Mouse (Mus musculus) NIH3T3 (cell line): ENCODE data around the gene Kdsr.

Experiments
- DNase-seq: peaks from one replicate; pipeline ENCODE4 v3.0.0-alpha.2; 2012; ENCODE audit warnings: low read depth

The Kdsr gene

DNA sequence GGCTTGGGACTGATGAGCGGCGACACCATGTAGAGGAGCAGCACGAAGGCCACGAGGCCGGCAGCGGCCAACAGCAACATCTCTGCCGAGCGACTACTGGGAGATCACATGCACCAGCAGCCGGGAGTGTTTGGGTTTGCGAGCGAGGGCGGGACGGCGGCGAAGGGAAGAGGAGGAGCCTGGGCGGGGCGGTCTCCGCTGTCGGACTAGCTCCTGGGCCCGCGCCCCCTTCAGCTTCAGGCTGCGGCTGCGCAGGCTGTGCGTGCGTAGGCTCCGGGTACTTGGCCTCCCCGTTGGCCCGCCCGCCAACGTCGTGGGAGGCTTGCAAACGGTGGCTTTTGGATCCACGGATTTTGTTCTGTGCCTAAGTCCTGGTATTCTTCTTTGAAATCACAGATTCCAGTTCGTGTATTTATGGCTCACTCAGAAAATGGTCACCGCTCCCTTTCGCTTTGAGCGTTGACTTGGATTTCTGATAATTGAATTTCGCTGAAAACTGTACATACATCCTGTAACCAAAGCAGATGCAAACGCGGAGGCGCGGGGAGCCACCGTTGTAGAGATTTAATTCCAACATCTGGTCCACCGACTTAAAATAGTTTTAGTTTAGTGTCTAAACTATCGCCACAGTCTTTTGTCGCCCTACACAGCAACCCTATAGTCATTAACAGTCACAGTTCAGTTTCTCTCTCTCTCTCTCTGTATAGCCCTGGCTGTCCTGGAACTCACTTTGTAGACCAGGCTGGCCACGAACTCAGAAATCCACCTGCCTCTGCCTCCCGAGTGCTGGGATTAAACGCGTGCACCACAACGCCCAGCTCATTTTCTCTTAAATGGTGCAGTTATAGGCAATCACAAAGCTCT, at the start of gene Kdsr:
TSS of gene Kdsr (minus strand) at position 156 of the 864 bp plus-strand sequence.
- DNase-seq = peak; percentile 99

GRCm38 (mm10) chr1:106799931-106800330, 40.4 kb upstream of the Kdsr start:
- DNase-seq = no peak

DNA sequence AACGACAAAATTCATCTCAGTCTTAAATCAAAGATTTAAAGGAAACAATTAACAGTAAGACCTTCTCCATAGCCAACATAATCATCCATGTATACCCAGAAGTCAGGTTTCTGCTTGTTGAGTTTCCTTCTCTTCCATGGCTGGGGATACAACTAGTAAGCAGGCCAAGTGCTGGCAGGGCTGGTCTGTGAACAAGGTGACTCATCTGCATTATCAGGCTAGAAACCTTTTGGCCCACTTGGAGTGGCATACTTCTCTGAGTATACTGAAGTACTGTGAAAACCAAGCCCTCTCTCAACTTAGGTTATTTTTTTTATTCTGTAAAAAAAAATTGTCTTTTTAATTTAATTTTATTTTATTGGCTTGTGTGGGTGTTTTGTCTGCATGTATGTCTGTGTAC, 39.9 kb upstream of the Kdsr start:
- DNase-seq = no peak

GRCm38 (mm10) chr1:106796987-106797779, 37.7 kb upstream of the Kdsr start:
- DNase-seq = peak; percentile 19

DNA sequence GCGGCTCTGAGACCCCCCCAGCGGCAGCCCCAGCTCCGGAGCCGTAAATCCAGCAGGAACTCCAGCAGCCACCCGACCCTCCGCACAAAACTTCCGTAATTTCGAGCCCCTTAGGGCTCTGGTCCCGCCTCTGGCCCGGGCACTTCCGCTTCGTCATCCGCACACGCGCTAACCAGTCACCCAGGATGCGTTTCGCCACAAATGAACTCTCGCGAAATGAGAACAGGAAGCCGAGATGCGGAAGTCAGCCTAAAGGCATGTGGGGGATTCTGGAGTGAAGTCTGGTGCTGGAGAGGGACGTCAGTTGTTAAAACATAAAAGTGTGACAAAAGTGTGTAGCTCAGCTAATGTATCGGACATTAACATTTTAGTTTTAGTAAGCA, 37.0 kb upstream of the Kdsr start, which contains the start of gene Vps4b:
TSS of gene Vps4b (minus strand) at position 187 of the 383 bp plus-strand sequence.
- DNase-seq = peak; percentile 98

GRCm38 (mm10) chr1:106795634-106796541, 36.4 kb upstream of the Kdsr start:
- peak; percentile 71 for DNase-seq

- DNase-seq = no peak
Measured at GRCm38 (mm10) chr1:106774896-106775295, 15.4 kb upstream of the Kdsr start.

DNA sequence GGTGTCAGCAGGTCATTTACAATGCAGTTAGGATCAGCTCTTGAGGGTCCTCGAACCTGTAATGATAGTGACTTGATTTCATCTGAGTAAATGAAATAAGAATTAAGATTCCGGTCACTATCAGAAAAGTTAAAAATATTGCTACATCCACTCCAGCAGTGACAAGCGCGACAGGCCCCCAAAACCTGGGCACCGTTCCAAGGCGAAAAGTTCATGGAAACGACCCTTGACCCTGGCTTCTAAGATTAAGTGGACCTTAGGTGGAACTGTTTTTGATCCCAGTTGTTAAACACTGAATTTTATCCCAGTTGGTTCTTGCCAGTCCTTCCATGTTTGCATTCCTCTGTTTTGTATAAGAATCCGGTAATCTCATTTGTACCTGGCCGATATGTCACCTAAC, 14.6 kb upstream of the Kdsr start:
- no peak for DNase-seq

- DNase-seq = no peak
Measured at GRCm38 (mm10) chr1:106768773-106769172, 9.2 kb upstream of the Kdsr start.

GRCm38 (mm10) chr1:106765771-106766170, 6.2 kb upstream of the Kdsr start:
- DNase-seq = peak; percentile 53

DNA sequence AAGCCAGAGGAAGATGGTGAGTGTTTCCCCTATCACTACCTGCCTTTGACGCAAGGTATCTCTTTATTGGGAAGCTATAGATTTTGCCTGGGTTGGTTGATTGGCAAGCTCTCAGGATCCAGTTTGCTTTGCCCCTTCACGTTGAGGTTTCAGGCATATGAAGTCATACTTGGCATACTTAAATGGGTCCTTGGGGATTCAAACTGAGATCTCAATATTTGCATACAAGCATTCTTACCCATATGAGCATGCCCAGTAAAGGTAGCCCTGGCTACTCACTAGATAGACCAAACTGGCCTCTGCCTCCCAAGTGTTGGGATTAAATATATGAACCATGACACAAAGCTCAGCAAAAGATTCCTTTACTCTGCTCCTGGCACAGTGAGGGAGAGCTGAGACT, 5.3 kb upstream of the Kdsr start:
- peak; percentile 17 for DNase-seq

GRCm38 (mm10) chr1:106764281-106764680, 4.8 kb upstream of the Kdsr start:
- no peak for DNase-seq

DNA sequence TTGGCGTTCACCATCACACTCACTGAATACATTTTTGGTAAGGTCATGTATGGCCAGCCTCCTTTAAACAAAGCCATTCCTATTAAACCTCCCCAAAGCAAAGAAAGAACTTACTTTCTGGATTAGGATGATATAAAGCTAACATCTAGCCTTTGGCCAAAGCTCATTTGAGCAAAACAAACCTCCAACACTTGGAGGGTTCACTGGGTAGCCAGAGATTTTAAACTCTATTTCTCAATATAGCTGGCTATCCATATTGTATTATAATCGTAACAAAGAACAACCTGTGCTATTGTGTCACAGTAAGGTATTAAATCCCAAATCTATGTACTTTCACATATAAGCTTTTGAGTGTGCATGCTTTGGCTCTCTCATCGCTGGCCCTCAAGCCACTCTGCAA, 1.2 kb upstream of the Kdsr start:
- DNase-seq = no peak

DNA sequence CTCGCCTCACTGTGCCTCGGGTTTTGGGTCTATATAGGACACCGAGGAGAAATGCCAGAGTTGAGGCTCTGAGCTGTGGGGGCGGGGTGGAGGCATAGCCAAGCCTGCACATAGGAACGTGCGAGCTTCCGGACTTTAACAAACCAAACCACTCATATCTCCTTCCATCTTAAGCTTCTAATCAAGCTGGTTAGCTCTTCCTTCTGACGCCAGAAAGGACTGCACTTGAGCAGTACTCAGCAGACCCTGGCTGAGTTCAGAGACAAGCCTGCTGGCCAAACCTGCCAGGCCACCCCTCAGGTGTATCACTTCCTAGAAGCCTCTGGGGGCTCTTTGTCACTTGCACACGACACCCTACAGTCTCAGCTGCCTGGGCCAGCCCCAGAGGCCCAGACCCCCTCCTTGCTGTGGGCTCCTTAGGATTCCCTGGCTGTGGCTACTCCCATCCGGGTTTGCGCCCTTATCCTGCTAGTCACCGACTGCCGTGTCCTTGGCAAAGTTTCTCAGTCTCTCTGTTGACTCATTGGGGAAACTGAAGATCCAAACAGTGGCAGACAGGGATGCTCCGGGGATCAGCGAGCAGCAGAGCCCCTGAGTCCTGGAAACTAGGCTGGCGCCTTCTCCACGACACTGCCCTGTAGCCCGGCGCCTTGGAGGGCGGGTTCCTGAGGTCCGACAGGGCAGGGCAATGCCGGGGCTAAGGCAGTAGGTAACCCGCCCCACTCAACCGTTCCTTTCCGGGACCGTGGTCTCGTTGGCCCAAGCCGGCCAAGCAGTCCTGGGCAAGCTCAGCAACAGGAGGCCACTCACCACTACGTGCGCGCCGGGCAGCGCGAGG, 574 bp downstream of the Kdsr start:
- DNase-seq = peak; percentile 64

GRCm38 (mm10) chr1:106756633-106757032, 2.9 kb downstream of the Kdsr start:
- DNase-seq = no peak

GRCm38 (mm10) chr1:106752013-106752412, 7.5 kb downstream of the Kdsr start:
- no peak for DNase-seq

DNA sequence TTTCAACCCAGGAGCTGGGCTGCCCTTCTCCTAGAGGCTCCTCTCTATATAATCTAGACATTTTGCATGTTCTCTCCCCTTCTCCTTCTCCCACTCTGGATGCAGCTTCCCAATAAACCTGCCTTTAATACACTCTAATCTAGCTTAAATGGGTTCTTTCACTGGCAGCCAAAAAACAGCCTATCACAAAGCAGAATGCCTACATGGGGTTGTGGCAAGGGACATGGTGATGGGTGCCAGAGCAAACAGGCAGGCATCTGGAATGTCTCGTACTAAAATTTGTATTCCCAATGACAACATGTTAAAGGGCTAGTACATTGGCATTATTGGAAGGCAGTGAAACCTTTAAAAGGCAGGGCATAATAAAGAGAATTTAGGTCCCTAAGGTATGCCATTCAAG, 8.9 kb downstream of the Kdsr start:
- DNase-seq = no peak

DNA sequence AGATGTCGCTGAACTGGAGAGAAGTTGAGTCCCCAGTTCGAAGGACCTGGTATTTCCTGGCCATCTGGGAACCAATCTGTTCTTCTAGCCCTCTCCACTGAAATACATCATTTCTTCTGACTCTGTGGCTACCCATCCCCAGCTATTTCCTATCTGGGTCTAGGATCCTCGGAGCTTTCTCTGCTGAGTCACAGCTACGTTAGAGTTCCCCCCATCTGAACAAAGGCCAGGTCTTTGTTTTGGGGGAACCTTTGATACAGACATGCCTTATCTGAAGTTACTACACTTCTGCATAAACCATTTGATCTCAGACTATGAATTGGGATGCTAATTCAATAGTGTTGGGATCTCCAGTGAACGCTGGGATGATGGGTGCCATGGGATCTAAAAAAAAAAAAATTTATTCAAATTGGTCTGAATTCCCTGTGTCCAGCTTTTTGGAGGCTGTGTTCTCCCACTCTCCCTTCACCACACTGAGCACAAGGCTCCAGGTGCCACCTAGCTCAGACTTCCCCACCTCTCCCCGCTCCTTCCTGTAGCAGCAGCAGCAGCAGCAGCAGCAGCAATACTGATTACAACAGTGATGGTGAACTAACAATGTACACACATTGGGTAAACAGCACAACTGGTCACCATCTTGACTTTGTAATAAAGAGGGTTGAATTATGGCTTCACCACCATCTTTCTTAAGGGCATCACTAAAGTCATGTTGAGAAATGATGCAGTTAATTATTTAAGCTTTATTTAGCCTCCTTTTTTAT, 10.8 kb downstream of the Kdsr start:
- no peak for DNase-seq

- DNase-seq = no peak
Measured at GRCm38 (mm10) chr1:106742980-106743379, 16.5 kb downstream of the Kdsr start.

DNA sequence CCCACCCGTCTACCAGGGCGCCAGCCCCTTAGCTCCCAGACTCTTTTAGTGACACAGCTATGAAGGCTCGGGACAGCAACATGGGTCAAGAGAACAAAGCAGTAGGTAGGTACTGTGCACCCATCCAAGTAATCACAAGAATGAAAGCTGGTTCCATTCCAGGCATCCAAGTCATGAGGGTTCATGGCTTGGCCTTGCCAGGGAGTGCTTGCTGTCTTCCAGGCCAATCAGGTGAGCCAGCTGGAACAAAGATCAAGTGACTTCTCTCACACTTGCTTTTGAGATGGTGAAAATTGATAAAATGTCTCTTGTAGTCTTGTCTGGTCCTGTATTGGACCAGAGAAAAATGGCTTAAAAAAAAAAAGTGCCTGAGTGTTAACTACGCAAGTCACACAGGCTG, 18.8 kb downstream of the Kdsr start:
- DNase-seq = no peak
